11 mouse cellular contexts compared by ENCODE assay signal in the genomic region with DNA sequence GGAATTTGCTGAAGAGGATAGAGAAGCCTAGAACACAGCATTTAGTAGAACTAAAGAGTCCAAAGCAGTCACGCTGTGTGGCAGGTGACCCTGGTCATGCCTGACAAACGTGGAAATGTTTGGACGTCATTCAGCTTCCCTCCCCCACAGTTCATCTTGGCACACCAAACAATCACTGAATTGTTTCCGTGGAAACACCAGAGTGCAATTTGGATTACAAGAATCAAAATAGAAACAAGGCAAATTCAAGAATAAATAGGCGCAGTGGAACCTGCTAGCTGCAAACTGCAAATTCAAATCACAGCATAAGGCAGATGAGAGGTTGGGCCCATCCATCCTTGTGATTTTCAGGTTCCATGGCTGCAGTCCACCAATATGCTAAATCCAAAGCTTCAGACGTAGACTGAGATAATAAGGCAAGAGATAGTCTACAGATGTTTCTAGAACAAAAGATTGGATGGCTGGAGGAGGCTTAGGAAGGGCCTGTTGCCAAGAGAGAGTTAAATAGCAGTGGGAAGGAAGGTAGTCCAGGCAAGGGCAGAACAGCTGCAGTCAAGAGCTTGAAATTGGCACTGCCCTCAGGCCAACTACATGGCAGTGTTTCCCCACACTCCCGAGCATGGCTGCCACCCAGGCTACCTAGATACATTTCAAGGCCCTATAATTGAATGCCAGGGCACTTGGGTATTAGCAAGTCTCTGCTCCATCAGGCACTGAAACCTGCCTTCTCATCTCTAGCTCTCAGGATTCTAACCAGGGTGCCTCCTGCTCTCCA. TPM values are rescaled to one million over a fixed set of nuclear protein-coding genes. Genes with fewer than 3 reads are reported as not detected.
DNase-seq lines count a peak whose midpoint lies in the region; ATAC-seq and TF ChIP-seq lines count a peak whose summit lies in the region.
"Had no signal": no experiment of that assay in that cellular context is flagged by ENCODE, and none has a peak within 500 bp of the region (broad histone marks: within the 10 kb centered on the region; RNA-seq: fewer than 3 reads in every experiment).

No protein-coding gene starts in this region.

- TF ChIP-seq CTCF in kidney, adult 2 months (conservative IDR thresholded peaks at IDR 0.05; ENCODE audit: insufficient read depth, insufficient read length, low read depth, low read length) = no peak
- no peak for TF ChIP-seq CTCF in small intestine, adult 2 months (IDR thresholded peaks at IDR 0.05; ENCODE audit: extremely low read depth, insufficient read length, insufficient replicate concordance, low read depth, low read length)

- H3K27me3 ChIP-seq in kidney, adult 2 months (replicated peaks; ENCODE audit: control insufficient read depth, insufficient read depth, low read length) = no peaks in the 10 kb centered on the region
- no peaks in the 10 kb centered on the region for H3K27me3 ChIP-seq in small intestine, adult 2 months (ENCODE audit: control insufficient read depth, insufficient read depth, low read length)
- H3K27me3 ChIP-seq: embryonic facial prominence, embryonic 15.5 days had no signal

- H3K4me3 ChIP-seq in kidney, adult 2 months (ENCODE audit: insufficient read depth, low read depth, low read length) = no peak overlapping the region
- H3K4me3 ChIP-seq in small intestine, adult 2 months (ENCODE audit: low read depth, low read length) = no peak overlapping the region
- H3K4me3 ChIP-seq: embryonic facial prominence, embryonic 15.5 days had no signal

- no peak for TF ChIP-seq POLR2A in kidney, adult 2 months (IDR thresholded peaks at IDR 0.05; ENCODE audit: low read depth, low read length)
- TF ChIP-seq POLR2A in small intestine, adult 2 months (IDR thresholded peaks at IDR 0.05; ENCODE audit: low read depth, low read length) = no peak

- WGBS in kidney, adult 2 months = 42% methylated on average over 7 of the region's 7 CpGs
- WGBS in small intestine, adult 2 months = 58% methylated on average over 7 of the region's 7 CpGs

- no peak for ATAC-seq in activated CD4-positive, CD25-positive, alpha-beta regulatory T cell, adult 4 months

- peak; percentile 79 for DNase-seq in kidney, adult 2 months
- DNase-seq in kidney, postnatal 14 days = no peak
- peak; percentile 59 for DNase-seq in cerebellum, adult 9-10 months
- peak; percentile 30 to 33 for DNase-seq in gastrocnemius, postnatal 36 days
- DNase-seq in left cerebral cortex, adult 11 months (ENCODE audit: low spot score) = peak; percentile 71
- DNase-seq in B cell, adult 2 months = no peak

- H3K4me1 ChIP-seq in kidney, adult 2 months (ENCODE audit: control insufficient read depth, insufficient read depth, low read length) = peaks cover 6% of the 10 kb centered on the region; the same call in 1 of the 2 replicates
- peaks cover 2% of the 10 kb centered on the region; the same call in 1 of the 2 replicates for H3K4me1 ChIP-seq in small intestine, adult 2 months (ENCODE audit: control insufficient read depth, insufficient read depth, insufficient read length, low read length)
- H3K4me1 ChIP-seq: embryonic facial prominence, embryonic 15.5 days had no signal

- intact Hi-C loops in gastrocnemius, postnatal 36 days (cut with DNase I) = no loop called here

- peak overlapping the region; percentile 3; the same call in 1 of the 2 replicates for H3K27ac ChIP-seq in kidney, adult 2 months (ENCODE audit: insufficient read depth, low read depth, low read length)
- H3K27ac ChIP-seq in small intestine, adult 2 months (ENCODE audit: insufficient read depth, low read depth, low read length) = peak overlapping the region; percentile 9
- H3K27ac ChIP-seq: embryonic facial prominence, embryonic 15.5 days had no signal

- no peaks in the 10 kb centered on the region for H3K36me3 ChIP-seq in kidney, adult 2 months (ENCODE audit: control insufficient read depth, insufficient read depth, low read length)
- H3K36me3 ChIP-seq in small intestine, adult 2 months (ENCODE audit: control insufficient read depth, insufficient read depth, low read length) = no peaks in the 10 kb centered on the region
- H3K36me3 ChIP-seq: embryonic facial prominence, embryonic 15.5 days had no signal

RNA-seq across cellular contexts. Expression of a gene that starts 8.8 kb away (rescaled TPM):
- polyA plus RNA-seq in kidney, adult 2 months (2012; rRNA removed) = 0.22 and 0.50 TPM in 2 replicates
- total RNA-seq in gastrocnemius, postnatal 36 days (2021) = under 1 TPM; 0.32 to 0.48 TPM
- polyA plus RNA-seq in small intestine, adult 2 months (2012; rRNA removed) = 0.23 TPM in 1 of 2 replicates, not detected in the other
- polyA plus RNA-seq in activated CD4-positive, CD25-positive, alpha-beta regulatory T cell, adult 4 months (2017; shearing (Covaris generic)) = under 1 TPM; 0.57 to 0.61 TPM

RNA-seq across cellular contexts. Expression of a gene that starts 26.9 kb away (rescaled TPM):
- polyA plus RNA-seq in kidney, adult 2 months (2012; rRNA removed) = not detected in 2 replicates
- total RNA-seq in gastrocnemius, postnatal 36 days (2021) = not detected
- polyA plus RNA-seq in small intestine, adult 2 months (2012; rRNA removed) = not detected in 2 replicates
- polyA plus RNA-seq in activated CD4-positive, CD25-positive, alpha-beta regulatory T cell, adult 4 months (2017; shearing (Covaris generic)) = not detected
- total RNA-seq: MEL had no signal

RNA-seq across cellular contexts. Expression of a gene that starts 34.9 kb away (rescaled TPM):
- not detected in 2 replicates for polyA plus RNA-seq in kidney, adult 2 months (2012; rRNA removed)
- not detected for total RNA-seq in gastrocnemius, postnatal 36 days (2021)
- not detected in 2 replicates for polyA plus RNA-seq in small intestine, adult 2 months (2012; rRNA removed)
- polyA plus RNA-seq in activated CD4-positive, CD25-positive, alpha-beta regulatory T cell, adult 4 months (2017; shearing (Covaris generic)) = not detected
- total RNA-seq: MEL had no signal
- polyA plus RNA-seq: embryonic facial prominence, embryonic 15.5 days; lung, embryonic 16.5 days had no signal

RNA-seq across cellular contexts. Expression of a gene that starts 53.7 kb away (rescaled TPM):
- polyA plus RNA-seq in kidney, adult 2 months (2012; rRNA removed) = 68.6 and 74.1 TPM in 2 replicates
- 10 to 100 TPM; 61.5 to 70.3 TPM for total RNA-seq in gastrocnemius, postnatal 36 days (2021)
- polyA plus RNA-seq in small intestine, adult 2 months (2012; rRNA removed) = 26.6 and 66.3 TPM in 2 replicates
- 100 to 1,000 TPM in 1 of 2 experiments, 10 to 100 TPM in 1; 98.8 to 127 TPM for polyA plus RNA-seq in activated CD4-positive, CD25-positive, alpha-beta regulatory T cell, adult 4 months (2017; shearing (Covaris generic))

RNA-seq across cellular contexts. Expression of a gene that starts 59.0 kb away (rescaled TPM):
- polyA plus RNA-seq in kidney, adult 2 months (2012; rRNA removed) = 26.0 and 33.5 TPM in 2 replicates
- total RNA-seq in gastrocnemius, postnatal 36 days (2021) = 10 to 100 TPM; 13.3 to 20.0 TPM
- 11.8 and 20.1 TPM in 2 replicates for polyA plus RNA-seq in small intestine, adult 2 months (2012; rRNA removed)
- 10 to 100 TPM; 22.5 to 31.5 TPM for polyA plus RNA-seq in activated CD4-positive, CD25-positive, alpha-beta regulatory T cell, adult 4 months (2017; shearing (Covaris generic))

Comparison
In these comparisons a context has a peak if more than half of its experiments do, and no peak if none do; other contexts are left out.
1. DNase-seq: peak in kidney, adult 2 months (single experiment), cerebellum, adult 9-10 months (single experiment), gastrocnemius, postnatal 36 days (2 of 2) and left cerebral cortex, adult 11 months (single experiment); none in kidney, postnatal 14 days (single experiment) and B cell, adult 2 months (0 of 2).